Mouse (Mus musculus): Measurements from ENCODE around the gene Mif4gd. TPM values are rescaled to one million over a fixed set of nuclear protein-coding genes. Genes with fewer than 3 reads are reported as not detected.

The Mif4gd gene
- total RNA-seq, 2 experiments from 2014 or later, result 38.3 to 38.7 TPM

DNA sequence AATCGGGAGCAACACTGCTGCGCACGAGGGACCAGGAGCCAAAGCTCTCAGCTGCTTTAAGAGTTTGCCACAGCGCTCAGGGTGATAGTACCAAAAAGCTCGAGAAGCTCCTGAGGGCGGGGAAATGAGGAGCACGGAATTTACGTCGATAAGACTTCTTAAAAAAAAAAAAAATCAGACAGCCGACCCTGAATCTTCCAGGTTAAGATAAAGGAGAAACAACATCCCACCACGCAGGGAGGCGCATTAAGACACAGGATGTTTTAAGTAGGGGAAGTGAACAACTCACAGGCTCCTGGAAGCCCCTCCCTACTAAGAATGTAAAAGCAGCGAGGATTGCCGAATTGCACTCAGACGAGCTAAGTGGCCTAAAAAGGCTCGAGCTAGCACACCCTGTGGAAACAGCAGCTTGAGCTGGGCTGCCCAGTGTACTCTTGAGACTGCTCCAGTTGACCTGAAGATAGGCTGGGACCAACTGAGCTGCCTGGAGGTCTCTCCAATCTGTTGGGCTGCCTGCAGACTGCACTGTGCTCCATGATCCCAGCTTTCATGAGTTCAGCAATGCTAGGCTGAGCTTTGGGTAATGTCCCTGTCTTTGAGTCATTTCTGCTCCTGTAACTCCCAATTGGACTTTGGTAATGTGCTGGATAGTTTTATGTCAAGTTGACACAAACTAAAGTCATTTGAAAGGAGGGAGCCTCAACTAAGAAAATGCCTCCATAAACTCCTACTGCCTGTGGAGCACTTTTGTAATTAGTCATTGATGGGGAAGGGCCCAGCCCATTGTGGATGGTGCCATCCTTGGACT is 573 bp upstream of the Mif4gd start:
- no peak for DNase-seq

DNA sequence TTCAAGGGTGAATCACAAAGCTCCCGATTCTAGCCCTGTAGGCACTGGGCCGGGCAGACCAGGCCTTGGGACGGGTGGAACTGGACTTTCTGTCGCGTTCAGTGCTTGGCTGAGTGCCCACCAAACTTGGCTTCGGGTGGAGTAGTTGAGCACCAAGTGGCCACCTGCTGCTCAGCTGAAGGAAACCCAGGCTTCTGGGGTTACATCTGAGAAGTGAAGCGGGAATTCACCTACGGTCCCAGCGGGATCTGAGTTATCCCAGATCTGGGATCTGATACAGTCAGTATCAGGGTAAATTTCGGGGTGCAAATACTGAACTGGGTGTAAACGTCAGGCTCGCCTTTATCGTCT is 735 bp downstream of the Mif4gd start:
- peak; percentile 90 for DNase-seq

DNA sequence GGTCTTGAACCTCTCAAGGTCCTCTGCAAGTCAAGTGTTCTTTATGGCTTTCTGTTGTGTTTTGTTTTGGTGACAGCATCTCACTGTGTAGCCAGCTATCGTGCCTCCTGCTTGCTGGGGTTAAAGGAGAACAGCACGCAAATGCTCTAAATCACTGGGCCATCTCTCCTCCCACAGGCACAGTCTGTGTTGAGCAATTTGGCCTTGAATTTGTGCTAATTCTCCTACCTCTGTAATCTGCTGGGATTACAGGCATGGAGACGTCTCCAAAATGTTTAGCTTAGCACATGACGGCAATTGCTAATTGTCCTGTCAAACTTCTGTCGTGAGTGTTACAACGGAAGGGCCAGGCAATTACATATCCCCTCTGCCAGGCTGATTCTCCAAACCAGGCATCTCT is 1.6 kb downstream of the Mif4gd start:
- DNase-seq, result no peak

DNA sequence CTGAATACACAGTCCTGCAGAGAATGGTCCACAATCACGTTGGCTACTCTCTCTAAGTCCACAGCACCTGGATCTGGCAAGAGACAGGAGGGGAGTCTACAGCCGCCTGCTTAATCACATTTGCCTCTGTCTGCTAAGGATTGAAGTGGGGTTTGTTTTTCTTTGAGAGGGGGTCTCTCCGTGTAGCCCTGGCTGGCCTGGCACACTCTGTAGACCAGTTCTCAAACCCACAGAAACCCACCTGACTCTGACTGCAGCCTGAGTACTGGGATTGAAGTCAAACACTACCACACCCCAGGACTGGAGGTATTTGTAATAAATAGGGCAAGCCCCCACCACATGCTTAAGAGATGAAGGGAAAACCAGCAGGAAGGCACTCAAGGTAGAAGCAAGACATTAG is 3.2 kb downstream of the Mif4gd start:
- no peak for DNase-seq

DNA sequence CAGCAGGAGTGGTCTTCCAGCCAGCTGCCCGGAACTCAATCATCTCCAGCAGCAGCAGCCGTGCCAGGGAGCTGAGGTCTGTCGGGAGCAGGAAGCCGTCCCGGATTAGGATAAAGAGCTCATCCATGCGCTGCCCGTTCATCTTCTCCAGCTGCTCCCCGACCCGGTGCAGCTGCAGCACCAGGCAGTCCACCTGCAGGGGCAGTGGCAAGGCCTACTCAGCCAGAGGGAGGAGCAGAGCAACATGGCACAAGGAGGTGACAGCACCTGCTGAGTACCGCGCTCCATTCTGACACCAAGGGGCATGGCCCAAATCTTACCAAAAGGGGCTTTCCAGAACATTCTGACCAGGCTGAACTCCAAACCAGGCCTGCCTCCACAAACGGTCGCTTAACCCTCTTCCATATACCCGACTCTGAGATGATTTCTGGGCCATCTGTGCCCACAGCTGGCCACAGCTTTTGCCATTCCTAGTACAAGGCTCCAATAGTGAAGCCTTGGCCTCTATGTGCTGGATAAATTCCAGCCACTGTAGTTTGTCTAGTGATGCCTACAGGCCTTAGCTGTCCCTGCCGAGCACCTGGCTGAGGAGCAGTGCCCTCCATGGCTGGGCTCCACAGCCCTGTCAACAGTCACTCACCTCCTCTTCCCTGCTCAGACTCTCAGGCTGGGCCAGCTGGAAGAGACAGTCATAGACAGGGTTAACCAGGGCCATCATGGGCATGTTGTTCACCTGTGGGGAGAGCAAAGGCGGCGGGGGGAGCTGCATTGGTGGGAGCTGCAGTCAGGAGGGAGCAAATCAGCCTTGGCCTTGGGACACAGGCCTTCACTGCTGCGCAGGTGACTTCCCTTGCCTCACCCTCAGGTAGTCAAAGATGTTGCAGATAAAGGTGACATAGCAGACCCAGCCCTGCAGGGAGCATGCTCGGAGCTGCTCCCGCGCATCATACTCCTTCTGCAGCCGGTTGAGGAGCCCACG is 4.1 kb downstream of the Mif4gd start:
- no peak for DNase-seq

DNA sequence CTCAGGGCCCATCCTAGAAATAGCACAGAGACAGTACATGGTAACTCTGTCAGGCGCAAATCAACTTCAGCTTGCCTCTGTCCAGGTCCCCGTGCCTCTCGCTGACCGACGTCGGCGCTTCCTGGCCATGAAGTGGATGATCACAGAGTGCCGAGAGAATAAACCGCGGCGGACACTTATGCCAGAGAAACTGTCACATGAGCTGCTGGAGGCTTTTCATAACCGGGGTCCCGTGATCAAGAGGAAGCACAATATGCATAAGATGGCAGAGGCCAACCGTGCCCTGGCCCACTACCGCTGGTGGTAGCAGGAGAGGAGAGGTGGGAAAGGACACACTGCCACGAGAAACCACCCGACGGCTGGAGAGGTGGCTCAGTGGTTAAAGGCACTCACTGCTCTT is 6.0 kb downstream of the Mif4gd start:
- DNase-seq, result no peak

DNA sequence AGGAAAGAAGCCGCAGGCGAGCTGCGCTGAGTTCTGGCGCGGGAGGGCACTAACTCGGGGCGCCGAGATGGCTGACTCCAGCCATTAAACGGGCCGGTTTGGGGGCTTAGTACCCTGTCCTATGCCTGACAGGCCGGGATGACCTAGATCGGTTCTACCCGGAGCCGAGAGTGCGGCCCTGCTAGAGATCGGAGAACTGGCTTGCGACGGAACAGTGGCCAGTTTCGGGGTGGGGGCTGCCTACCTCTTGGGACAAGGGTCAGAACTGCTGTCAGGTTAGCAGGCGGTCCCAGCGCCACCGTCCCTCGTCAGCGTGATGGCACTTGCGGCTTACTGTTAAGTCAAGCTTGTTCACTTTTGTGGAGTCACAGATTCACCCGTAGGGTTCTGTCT is 8.5 kb downstream of the Mif4gd start:
- no peak for DNase-seq

DNA sequence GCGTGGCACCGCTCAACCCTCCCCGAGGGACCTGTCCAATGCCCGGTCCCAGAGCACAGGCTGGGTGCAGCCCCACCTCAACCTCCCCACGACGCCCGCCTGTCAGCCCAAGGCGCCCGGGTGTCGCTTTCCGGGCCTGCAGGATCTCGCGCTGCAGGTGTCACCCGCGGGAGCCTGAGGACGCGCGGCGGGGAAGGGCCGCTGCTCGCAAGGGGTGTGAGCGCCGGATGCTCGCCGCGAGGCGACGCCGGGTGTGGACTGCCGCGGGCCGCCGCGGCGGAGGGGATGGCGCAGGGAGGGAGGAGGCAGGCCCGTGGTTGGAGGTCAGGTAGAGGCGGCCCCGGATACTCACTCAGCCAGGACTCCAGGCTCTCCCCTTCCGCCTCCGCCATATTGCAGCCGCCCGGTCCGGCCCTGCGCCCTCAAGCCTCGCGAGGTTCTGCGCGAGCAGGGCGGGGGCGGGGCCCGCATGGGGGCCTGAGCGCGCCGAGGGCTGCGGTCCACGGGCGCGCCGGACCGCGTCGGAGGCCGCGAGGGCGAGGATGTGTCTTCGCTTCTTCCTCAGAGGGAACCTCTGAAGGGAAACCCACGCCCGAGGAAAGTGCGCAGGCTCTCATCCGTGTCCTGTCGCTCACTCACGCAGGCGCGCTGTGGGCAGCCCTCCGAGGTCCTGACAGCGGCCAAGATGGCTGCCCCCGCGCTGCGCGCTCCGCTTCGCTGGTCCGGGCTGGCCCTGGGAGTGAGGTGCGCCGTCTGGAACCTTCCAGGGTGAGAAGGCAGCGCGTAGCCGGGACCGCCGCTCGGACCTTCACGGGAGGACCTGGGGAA is 9.1 kb downstream of the Mif4gd start, which contains the start of the genes Mrps7 and Gga3:
Gene Mrps7 (plus strand): TSS at position 450 of the 828 bp plus-strand sequence.
Gene Gga3 (minus strand): TSS at position 576 of the 828 bp plus-strand sequence.
- DNase-seq, result peak; percentile 95

DNA sequence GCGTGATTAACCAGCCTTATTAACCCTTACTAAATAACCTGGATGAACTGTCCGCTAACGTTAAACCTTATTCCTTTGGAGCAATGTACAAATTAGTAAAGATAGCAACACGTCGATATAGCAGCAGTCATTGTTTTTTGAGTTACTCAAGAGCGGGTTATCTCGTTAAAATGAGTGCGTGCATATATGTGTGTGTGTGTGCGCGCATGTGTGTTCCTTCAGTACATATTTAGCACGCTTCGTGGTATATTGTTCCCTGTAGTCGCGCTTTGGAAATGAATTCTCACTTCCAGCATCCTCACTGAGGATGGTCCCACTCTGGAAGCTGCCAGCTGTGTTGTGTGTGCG is 9.7 kb downstream of the Mif4gd start:
- DNase-seq, result no peak

DNA sequence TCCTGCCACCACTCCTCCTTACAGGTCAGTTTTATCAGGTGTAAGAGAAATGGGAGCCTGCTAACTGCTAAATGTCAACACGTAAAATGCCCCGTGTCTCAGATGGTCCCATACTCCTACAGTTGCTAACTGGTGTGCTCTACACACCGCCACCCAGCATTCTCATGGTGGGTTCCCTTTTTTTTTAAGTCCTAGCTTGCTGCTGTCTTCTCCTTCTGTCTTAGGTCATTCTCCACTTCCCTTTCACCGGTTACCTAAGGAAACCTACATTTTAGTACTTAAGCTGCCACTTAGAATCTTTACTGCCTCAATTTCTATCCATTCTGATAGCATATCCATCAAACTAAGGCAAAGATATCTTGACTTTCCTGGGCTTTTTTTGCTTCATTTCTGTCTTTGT is 11.6 kb downstream of the Mif4gd start:
- DNase-seq, result no peak

DNA sequence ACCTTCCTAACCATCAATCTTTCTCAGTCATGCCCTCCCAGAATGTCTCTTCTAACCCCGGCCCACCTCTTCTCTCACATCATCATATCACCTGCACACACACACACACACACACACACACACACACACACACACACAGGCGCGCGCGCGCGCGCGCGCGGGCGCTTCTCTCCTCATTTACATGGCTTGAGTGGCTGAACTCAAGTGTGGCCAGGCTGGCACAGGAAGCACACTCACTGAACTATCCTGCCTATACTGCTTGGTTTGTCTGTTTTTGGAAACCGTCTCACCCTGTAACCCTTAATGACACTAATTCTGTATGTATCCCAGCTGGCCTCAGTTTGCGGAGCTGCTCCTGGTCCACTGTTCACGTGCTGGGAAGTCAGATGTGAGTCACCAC is 12.0 kb downstream of the Mif4gd start:
- DNase-seq, result no peak

DNA sequence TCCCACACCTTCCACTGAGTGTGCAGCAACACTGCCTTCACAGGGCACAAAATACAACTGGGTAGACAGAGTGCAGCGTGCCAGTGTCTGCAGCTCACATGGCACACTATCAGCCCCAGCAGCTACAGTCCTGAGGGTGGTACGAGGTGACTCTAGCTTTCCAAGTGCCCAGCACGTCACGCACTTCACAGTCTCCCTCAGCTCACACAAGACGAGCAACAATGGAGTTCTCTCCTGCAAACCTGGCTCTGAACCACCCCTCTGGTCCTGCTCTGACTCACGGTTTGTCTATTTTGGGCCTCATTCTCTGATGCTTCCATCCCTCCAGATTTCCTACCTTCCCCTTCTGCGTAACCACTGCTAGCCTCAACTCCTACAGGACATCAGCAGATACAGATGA is 13.0 kb downstream of the Mif4gd start:
- DNase-seq, result no peak

DNA sequence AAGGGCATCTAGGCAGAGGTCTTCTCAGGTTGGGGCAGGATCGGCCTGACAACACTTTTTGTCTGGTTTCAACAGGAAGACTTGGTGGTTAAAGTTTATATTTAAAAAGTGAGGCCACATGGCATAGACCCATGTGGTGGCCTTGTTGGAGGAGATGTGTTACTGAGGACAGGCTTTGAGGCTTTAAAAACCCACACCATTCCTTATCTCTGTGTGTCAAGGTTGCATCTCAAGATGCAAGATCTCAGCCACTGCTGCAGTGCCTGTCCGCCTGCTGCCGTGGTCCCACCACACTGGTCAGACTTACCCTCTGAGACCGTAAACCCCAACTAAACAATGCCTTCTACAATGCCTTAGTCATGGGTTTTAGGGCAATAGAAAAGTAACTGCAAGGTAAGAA is 14.5 kb downstream of the Mif4gd start:
- no peak for DNase-seq

DNA sequence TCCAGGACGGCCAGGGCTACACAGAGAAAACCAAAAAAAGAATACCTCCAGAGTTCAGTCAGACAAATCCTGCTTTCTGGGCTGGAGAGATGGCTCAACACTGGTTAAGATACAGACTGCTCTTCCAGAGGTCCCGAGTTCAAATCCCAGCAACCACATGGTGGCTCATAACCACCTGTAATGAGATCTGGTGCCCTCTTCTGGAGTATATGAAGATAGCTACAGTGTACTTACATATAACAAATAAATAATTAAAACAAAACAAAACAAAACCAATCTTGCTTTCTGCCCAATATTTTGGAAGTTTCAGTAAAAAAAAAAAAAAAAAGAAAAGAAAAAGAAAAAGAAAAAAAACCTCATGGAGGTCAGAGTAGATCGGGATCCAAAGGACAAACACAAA is 17.6 kb downstream of the Mif4gd start:
- DNase-seq, result no peak

DNA sequence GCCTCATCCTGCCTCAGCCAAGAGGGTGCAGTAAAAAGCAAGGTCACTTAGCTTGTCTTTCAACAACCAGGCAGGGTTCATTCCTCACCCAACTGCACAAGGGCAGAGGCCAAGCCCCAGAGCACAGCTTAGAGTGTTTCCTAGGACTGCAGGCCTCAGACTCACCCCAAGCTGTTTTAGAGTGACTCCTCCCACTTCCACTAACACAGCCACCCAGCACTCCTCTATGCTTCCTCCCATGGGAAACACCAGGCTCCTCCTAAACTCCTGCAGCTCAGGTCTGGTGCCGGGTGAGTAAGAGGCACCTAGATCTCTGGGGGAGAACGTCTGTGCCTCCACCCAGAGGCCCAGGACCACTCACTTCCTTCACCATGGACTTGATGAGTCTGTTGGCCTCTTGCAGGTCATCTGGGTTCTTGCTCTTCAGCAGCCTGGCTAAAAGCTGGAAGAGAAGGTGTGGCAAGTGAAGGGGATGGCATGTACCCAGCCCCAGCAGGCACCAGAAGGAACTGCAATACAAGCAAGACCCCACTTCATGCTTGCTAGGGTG is 22.2 kb downstream of the Mif4gd start:
- no peak for DNase-seq

DNA sequence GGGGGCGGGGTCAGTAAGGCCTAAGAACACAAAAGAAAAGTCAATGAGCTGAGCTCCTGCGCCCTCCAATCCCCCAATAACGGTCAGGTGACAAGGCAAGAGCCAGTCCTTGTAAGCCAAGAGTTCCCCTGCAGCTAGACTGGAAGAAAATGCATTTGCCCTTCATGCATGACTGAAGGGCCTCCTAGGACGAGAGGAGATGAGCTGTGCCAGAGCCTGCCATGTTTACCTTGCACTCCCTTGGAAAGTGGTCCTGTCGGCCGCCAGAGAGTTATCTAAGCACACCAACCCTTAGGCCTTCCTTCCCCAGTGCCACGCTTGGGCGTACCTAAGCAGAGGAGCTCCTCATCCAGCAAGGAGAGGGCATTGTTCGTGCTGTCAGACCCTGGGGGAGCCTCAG is 24.8 kb downstream of the Mif4gd start:
- DNase-seq, result no peak

DNA sequence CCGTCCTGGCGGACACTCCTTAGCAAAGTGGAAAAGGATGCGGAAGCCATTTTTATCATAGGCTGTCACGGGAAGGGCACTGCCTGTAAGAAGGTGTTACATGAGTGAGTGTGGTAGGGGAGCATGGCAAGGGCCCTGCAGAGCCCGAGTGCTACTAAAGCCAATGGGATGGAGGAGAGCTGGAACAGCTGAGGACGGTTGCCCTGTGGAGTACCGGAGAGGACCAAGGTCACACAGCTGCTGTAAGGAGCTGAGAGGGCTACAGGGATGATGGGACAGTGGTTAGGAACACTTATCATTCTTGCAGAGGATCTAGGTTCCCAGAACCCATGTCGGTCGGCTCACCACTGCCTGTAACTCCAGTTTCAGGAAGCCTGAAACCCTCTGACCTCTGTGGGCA is 26.4 kb downstream of the Mif4gd start:
- no peak for DNase-seq

DNA sequence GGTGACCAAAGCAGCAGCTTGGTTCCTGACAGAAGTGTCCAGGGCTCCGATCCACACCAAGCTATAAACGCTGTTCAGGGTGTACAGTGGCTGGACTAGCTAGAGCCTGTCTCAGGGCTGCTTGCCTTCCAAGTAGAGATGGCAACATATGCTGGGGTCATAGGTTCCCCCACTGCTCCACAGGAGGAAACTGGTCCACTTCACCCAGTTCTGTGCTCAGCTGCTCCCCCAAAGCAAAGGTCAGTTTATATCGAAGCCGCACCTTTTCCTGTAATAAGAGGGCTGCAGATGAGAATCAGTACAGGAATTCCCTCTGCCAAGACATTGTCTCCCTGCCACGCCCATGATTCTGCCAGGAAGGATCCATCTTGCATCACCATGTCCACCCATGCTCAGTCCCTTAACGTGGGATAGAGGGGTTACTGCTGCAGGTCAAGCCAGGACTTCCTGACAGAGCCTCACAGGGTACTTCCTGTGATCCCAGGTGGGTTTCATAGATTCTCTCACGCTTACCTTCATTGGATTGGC is 27.1 kb downstream of the Mif4gd start:
- no peak for DNase-seq

DNA sequence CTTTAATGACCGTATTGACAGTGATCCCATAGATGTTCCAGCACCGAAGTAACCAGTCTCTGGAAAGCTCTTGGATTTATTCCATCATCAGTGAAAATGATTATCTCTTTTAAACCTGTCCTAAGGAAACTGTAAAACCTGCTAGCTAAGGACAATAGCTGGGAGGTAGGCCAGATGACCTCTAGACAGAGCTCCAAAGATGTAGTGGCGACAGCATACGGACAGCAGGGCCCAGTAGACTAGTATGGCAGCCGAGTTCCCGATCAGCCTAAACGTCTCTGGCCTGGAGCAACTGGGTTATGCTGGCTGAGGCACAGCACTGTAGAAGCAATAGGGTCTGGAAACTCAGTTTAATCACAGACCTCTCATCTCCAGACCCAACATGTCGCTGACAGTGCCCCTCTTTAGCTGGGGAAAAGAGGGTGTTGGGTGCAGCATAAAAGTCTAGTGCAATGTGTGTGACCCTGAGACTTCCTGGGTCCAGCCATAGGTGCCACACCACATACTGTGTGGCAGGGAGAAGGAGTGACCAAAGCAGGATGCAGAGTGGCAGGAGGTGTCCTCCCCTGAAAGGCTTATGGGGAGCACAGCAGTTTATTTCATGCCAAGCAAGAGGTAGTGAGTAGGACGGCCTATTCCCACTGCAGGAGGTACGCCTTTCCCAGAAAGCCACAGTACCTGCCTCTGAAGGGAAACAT is 28.2 kb downstream of the Mif4gd start:
- no peak for DNase-seq

DNA sequence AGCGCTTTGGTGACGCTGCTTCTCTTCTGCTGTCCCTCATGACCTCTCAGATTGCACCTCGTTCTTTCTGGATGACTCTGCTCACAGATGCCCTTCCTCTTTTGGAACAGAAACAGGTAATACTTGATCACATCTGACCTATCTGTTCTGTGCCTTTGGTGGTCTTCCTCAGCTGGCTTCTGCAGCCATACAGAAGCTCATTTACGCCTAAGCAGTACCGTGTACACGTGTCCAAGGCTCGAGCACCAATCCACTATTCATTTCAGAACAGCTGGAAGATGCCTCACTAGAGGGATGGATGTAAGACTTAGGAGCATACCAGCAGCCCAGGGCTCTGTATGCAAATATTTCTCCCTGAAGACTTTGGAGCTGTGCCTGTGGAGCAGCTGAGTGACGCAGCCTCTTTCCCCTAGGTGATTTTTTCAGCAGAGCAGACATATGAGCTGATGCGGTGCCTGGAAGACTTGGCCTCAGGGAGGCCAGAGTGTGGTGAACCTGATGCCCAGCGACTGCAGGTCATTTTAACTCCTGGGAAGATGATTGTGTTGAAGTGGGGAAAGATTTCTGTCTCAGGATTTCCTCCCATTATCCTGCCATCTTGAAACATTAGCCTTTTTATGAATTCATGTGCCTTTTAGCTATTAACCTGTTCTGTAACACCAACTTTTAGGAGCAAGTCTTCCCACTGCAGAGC is 29.7 kb downstream of the Mif4gd start:
- no peak for DNase-seq

DNA sequence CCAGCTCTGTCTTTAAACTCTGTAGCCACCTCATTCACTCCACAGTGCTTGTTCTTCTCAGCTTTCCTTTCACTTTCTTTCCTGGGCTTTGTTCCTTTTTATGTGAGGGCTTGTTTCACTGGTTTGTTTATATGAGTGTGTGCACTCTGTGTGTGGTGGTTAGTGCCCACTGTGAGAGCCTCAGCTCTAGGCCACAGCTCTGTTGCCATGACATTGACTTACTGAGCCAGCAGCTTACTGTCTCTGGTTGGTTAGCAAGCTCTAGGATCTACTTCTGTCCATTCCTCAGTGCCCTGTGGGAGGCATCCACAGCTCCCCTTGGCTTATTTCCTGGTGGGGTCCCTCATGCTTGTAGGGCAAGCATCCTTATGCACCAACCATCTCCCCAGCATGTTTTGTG is 33.7 kb downstream of the Mif4gd start:
- no peak for DNase-seq
